Mouse (Mus musculus) liver, adult (tissue): ENCODE data around the gene Slc9a5.

ENCODE experiments used
- GATA4 ChIP-seq: IDR thresholded peaks from 2 replicates; pipeline ENCODE4 v1.6.1; 2014; ENCODE audit warnings: mild to moderate bottlenecking, low read length; ENCODE audit not compliant: insufficient replicate concordance

The Slc9a5 gene

GRCm38 (mm10) chr8:105313622-105314402, 34.8 kb upstream of the Slc9a5 start:
- TF ChIP-seq GATA4, result no peak

- no peak for TF ChIP-seq GATA4
These were observed 33.4 kb upstream of the Slc9a5 start for GRCm38 (mm10) chr8:105315073-105315769.

GRCm38 (mm10) chr8:105317941-105318340, 30.7 kb upstream of the Slc9a5 start:
- no peak for TF ChIP-seq GATA4

- no peak for TF ChIP-seq GATA4
These were observed 29.9 kb upstream of the Slc9a5 start for GRCm38 (mm10) chr8:105318662-105319190.

- no peak for TF ChIP-seq GATA4
These were observed 25.5 kb upstream of the Slc9a5 start for GRCm38 (mm10) chr8:105323183-105323582.

GRCm38 (mm10) chr8:105325641-105326093, 23.0 kb upstream of the Slc9a5 start:
- no peak for TF ChIP-seq GATA4

- TF ChIP-seq GATA4, result peak; percentile 62; the same call in 1 of the 2 replicates
These were observed 22.4 kb upstream of the Slc9a5 start, which contains the start of the genes Lrrc29 and Tmem208 for GRCm38 (mm10) chr8:105326141-105326672. TSS of gene Lrrc29 (minus strand) at chr8:105326278. TSS of gene Tmem208 (plus strand) at chr8:105326354.

GRCm38 (mm10) chr8:105326968-105327367, 21.7 kb upstream of the Slc9a5 start:
- TF ChIP-seq GATA4, result no peak

GRCm38 (mm10) chr8:105330325-105330724, 18.3 kb upstream of the Slc9a5 start:
- TF ChIP-seq GATA4, result no peak

GRCm38 (mm10) chr8:105331469-105331868, 17.2 kb upstream of the Slc9a5 start:
- no peak for TF ChIP-seq GATA4

- TF ChIP-seq GATA4, result no peak
These were observed 16.7 kb upstream of the Slc9a5 start for GRCm38 (mm10) chr8:105331931-105332330.

- TF ChIP-seq GATA4, result peak; percentile 91
These were observed 16.1 kb upstream of the Slc9a5 start for GRCm38 (mm10) chr8:105332523-105332922.

- no peak for TF ChIP-seq GATA4
These were observed 12.1 kb upstream of the Slc9a5 start for GRCm38 (mm10) chr8:105336373-105337130.

- 0 out of 2 replicates have a peak, but pooled peaks have one; percentile 32 for TF ChIP-seq GATA4
These were observed 9.7 kb upstream of the Slc9a5 start for GRCm38 (mm10) chr8:105338992-105339391.
